Mouse (Mus musculus): ENCODE results near the gene Sc5d. TPM values are rescaled to one million over a fixed set of nuclear protein-coding genes. Genes with fewer than 3 reads are reported as not detected.

The Sc5d gene
- polyA plus RNA-seq (2014; fragmentation: Illumina TruSeq; extraction: RNeasy Lipid Tissue Mini Kit (QIAGEN cat#74804)): 175 TPM

DNA sequence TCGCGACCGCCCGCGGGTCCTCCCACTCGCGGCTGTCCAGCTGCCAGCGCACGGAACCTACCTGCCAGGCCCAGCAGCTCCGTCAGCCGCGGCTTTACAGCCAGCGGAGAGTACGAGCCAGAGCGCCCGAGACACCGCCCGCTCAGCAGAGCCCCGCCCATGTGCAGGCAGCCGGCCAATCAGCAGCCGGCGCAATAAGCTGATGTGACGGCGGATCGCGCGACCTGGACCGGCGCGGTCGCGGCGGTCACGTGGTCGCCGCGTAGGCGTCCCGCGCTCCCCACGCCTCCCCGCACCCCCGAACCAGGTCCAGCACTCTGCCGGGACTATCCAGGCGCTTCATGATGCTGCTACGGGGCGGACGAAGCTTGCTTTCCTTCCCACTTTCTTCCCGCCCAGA lies at the start of gene Sc5d:
TSS of gene Sc5d (minus strand) at position 112 of the 400 bp plus-strand sequence.

Other genes starting within 250 kb of the Sc5d start
- gene Sorl1, start 140.0 kb downstream of the Sc5d start, polyA plus RNA-seq (2014; fragmentation: Illumina TruSeq; extraction: RNeasy Lipid Tissue Mini Kit (QIAGEN cat#74804)): 9.1 TPM
- gene Tecta, start 135.7 kb upstream of the Sc5d start, polyA plus RNA-seq (2014; fragmentation: Illumina TruSeq; extraction: RNeasy Lipid Tissue Mini Kit (QIAGEN cat#74804)): 1.1 TPM
- 51.5 TPM for gene Tbcel, start 243.6 kb upstream of the Sc5d start, polyA plus RNA-seq (2014; fragmentation: Illumina TruSeq; extraction: RNeasy Lipid Tissue Mini Kit (QIAGEN cat#74804))